In the genomic region with DNA sequence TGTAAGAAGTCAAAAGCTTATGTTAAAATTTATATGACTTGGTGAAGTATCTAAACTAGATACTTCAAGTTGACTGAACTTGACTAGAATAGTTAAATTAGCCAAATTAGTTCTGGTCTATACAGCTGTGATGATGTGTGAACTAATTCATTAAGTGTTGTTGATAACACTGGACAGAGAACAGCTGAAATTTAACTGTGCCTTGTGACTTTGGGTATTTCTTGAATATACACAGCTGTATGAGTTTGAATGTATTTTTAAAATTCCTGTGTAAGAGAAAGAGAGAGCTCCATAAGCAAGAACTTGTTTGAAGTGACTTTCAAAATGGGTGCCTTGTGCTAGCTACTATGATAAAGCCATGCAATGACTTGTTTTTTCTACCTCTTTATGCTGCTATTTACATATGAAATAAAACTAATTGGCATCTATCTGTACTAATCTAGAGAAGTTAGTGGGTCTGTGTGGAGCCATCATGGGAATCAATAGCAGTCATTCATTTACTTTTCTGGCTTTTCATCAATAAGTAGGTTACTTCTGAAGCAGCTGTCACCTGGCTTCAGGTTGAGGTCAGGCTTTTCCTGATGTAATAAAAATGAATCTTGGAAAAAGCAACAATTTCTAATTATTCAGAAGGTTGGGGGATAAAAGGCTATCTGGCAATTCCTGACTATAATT, we compare ENCODE assay signal across 23 mouse cellular contexts. TPM values are rescaled to one million over a fixed set of nuclear protein-coding genes. Genes with fewer than 3 reads are reported as not detected.
DNase-seq lines count a peak whose midpoint lies in the region; ATAC-seq and TF ChIP-seq lines count a peak whose summit lies in the region.
"Had no signal": no experiment of that assay in that cellular context is flagged by ENCODE, and none has a peak within 500 bp of the region (broad histone marks: within the 10 kb centered on the region; RNA-seq: fewer than 3 reads in every experiment).

No protein-coding gene starts in this region.

- no peaks in the 10 kb centered on the region for H3K9me3 ChIP-seq in intestine, embryonic 14.5 days (ENCODE audit: control insufficient read depth, low read length)
- no peaks in the 10 kb centered on the region for H3K9me3 ChIP-seq in intestine, embryonic 16.5 days (ENCODE audit: control insufficient read depth, low read length)
- no peaks in the 10 kb centered on the region for H3K9me3 ChIP-seq in liver, postnatal 0 days (ENCODE audit: low read length)
- H3K9me3 ChIP-seq in liver, embryonic 11.5 days (ENCODE audit: control insufficient read depth, low read length): no peaks in the 10 kb centered on the region
- H3K9me3 ChIP-seq: embryonic facial prominence, embryonic 10.5 days; forebrain, embryonic 13.5 days; heart, embryonic 13.5 days; hindbrain, embryonic 13.5 days had no signal

- no peak for ATAC-seq in intestine, embryonic 14.5 days (replicated peaks; ENCODE audit: low FRiP score, low TSS enrichment, low read depth)
- no peak for ATAC-seq in intestine, embryonic 16.5 days
- peak; percentile 56; the same call in 1 of the 2 replicates for ATAC-seq in liver, postnatal 0 days
- no peak for ATAC-seq in liver, embryonic 11.5 days (replicated peaks; ENCODE audit: low FRiP score)
- ATAC-seq: CD4-positive, CD25-positive, alpha-beta regulatory T cell, adult 4 months; forebrain, embryonic 13.5 days; forebrain, postnatal 0 days; Patski had no signal

- H3K4me1 ChIP-seq in intestine, embryonic 14.5 days (replicated peaks; ENCODE audit: control insufficient read depth, insufficient read depth, low read length): peaks cover 21% of the 10 kb centered on the region
- H3K4me1 ChIP-seq in intestine, embryonic 16.5 days (ENCODE audit: control insufficient read depth, insufficient read depth, low read length): peaks cover 5% of the 10 kb centered on the region; the same call in 1 of the 2 replicates
- peaks cover 4% of the 10 kb centered on the region for H3K4me1 ChIP-seq in liver, postnatal 0 days (ENCODE audit: insufficient read depth)
- H3K4me1 ChIP-seq in liver, embryonic 11.5 days (replicated peaks; ENCODE audit: control insufficient read depth, insufficient read depth, low read length): peaks cover 2% of the 10 kb centered on the region; the same call in 1 of the 2 replicates

- peaks cover 11% of the 10 kb centered on the region for H3K36me3 ChIP-seq in intestine, embryonic 14.5 days (ENCODE audit: control insufficient read depth, insufficient read depth, low read length)
- H3K36me3 ChIP-seq in intestine, embryonic 16.5 days (ENCODE audit: control insufficient read depth, insufficient read depth, low read length): no peaks in the 10 kb centered on the region
- H3K36me3 ChIP-seq in liver, postnatal 0 days (replicated peaks; ENCODE audit: insufficient read depth, low read length): no peaks in the 10 kb centered on the region
- H3K36me3 ChIP-seq in liver, embryonic 11.5 days (ENCODE audit: control insufficient read depth, insufficient read depth, low read length): no peaks in the 10 kb centered on the region

- no peak for DNase-seq in gastrocnemius, adult 2 months
- no peak for DNase-seq in gastrocnemius, postnatal 14 days
- DNase-seq in intestine, embryonic 14.5 days (ENCODE audit: low spot score): no peak
- DNase-seq in liver, postnatal 0 days: no peak
- DNase-seq in liver, embryonic 11.5 days (ENCODE audit: low spot score): no peak
- peak; percentile 8 for DNase-seq in ES-CJ7 (ENCODE audit: low read depth, low spot score)
- DNase-seq in left cerebral cortex, adult 8-10 months (ENCODE audit: low spot score in 2 of 2): no peak
- DNase-seq: adrenal gland, adult 2 months; adrenal gland, postnatal 25 days; B cell, adult 2 months; cerebellum, adult 18-20 months; cerebellum, postnatal 10 days; forebrain, postnatal 0 days; gastrocnemius, postnatal 36 days; heart, adult 11 months; heart, postnatal 36 days had no signal

- H3K27ac ChIP-seq in gastrocnemius, adult 2 months: no peak overlapping the region
- no peak overlapping the region for H3K27ac ChIP-seq in intestine, embryonic 14.5 days (ENCODE audit: low read depth)
- H3K27ac ChIP-seq in intestine, embryonic 16.5 days (ENCODE audit: low read length): no peak overlapping the region
- H3K27ac ChIP-seq in liver, postnatal 0 days (ENCODE audit: low read depth): no peak overlapping the region
- no peak overlapping the region for H3K27ac ChIP-seq in liver, embryonic 11.5 days (ENCODE audit: low read depth, low read length)
- H3K27ac ChIP-seq: embryonic facial prominence, embryonic 10.5 days; forebrain, embryonic 13.5 days; heart, embryonic 13.5 days; hindbrain, embryonic 13.5 days had no signal

- no peak for TF ChIP-seq CTCF in gastrocnemius, adult 2 months (IDR thresholded peaks at IDR 0.05)
- TF ChIP-seq CTCF in liver, postnatal 0 days (IDR thresholded peaks at IDR 0.05; ENCODE audit: low read depth): no peak

- H3K27me3 ChIP-seq in intestine, embryonic 14.5 days (replicated peaks; ENCODE audit: control insufficient read depth, insufficient read depth, low read length): no peaks in the 10 kb centered on the region
- no peaks in the 10 kb centered on the region for H3K27me3 ChIP-seq in intestine, embryonic 16.5 days (replicated peaks; ENCODE audit: control insufficient read depth, insufficient read depth, low read length)
- H3K27me3 ChIP-seq in liver, postnatal 0 days (ENCODE audit: insufficient read depth, low read length): no peaks in the 10 kb centered on the region
- no peaks in the 10 kb centered on the region for H3K27me3 ChIP-seq in liver, embryonic 11.5 days (replicated peaks; ENCODE audit: control insufficient read depth, insufficient read depth, low read length)
- H3K27me3 ChIP-seq: forebrain, embryonic 13.5 days; heart, embryonic 13.5 days; hindbrain, embryonic 13.5 days; Patski had no signal

- H3K9ac ChIP-seq in intestine, embryonic 14.5 days (ENCODE audit: low read length): no peak overlapping the region
- no peak overlapping the region for H3K9ac ChIP-seq in intestine, embryonic 16.5 days (ENCODE audit: low read depth, low read length)
- no peak overlapping the region for H3K9ac ChIP-seq in liver, postnatal 0 days (replicated peaks)
- H3K9ac ChIP-seq in liver, embryonic 11.5 days (ENCODE audit: low read depth, low read length): no peak overlapping the region
- H3K9ac ChIP-seq: forebrain, embryonic 13.5 days; forebrain, postnatal 0 days; heart, embryonic 13.5 days; hindbrain, embryonic 13.5 days had no signal

- no peak for TF ChIP-seq EP300 in liver, postnatal 0 days (IDR thresholded peaks at IDR 0.05; ENCODE audit: low read depth)

- intact Hi-C loops in gastrocnemius, adult 2 months (cut with DNase I): no loop called here
- intact Hi-C loops in gastrocnemius, postnatal 14 days (cut with DNase I; ENCODE audit: low total_unique reads): no loop called here

- H3K4me2 ChIP-seq in intestine, embryonic 14.5 days (ENCODE audit: low read length): peak overlapping the region; percentile 20; the same call in 1 of the 2 replicates
- no peak overlapping the region for H3K4me2 ChIP-seq in intestine, embryonic 16.5 days (ENCODE audit: low read depth, low read length)
- no peak overlapping the region for H3K4me2 ChIP-seq in liver, postnatal 0 days (ENCODE audit: low read depth, low read length)
- no peak overlapping the region for H3K4me2 ChIP-seq in liver, embryonic 11.5 days

- peak overlapping the region; percentile 14 for H3K4me3 ChIP-seq in gastrocnemius, adult 2 months
- H3K4me3 ChIP-seq in intestine, embryonic 14.5 days (ENCODE audit: low read depth, low read length): no peak overlapping the region
- H3K4me3 ChIP-seq in intestine, embryonic 16.5 days (ENCODE audit: low read length): no peak overlapping the region
- no peak overlapping the region for H3K4me3 ChIP-seq in liver, postnatal 0 days (ENCODE audit: low read depth, low read length)
- H3K4me3 ChIP-seq in liver, embryonic 11.5 days (ENCODE audit: low read depth, low read length): no peak overlapping the region
- H3K4me3 ChIP-seq: embryonic facial prominence, embryonic 10.5 days; forebrain, embryonic 13.5 days; heart, embryonic 13.5 days; hindbrain, embryonic 13.5 days had no signal

RNA-seq across cellular contexts. Expression of a gene that starts 7.0 kb away (rescaled TPM):
- 10 to 100 TPM; 10.1 to 24.8 TPM for total RNA-seq in gastrocnemius, adult 2 months (2021)
- 10 to 100 TPM in 1 of 2 experiments, 1 to 10 TPM in 1; 8.9 to 12.6 TPM for total RNA-seq in gastrocnemius, postnatal 14 days (2021)
- 46.1 and 49.5 TPM in 2 replicates for polyA plus RNA-seq in intestine, embryonic 14.5 days (2014; fragmentation: Nextera tagmentation; extraction: Ambion mirVana)
- polyA plus RNA-seq in intestine, embryonic 16.5 days (2015; fragmentation: Nextera tagmentation; extraction: Ambion mirVana): 39.5 and 41.9 TPM in 2 replicates
- 7.4 and 7.5 TPM in 2 replicates for polyA plus RNA-seq in liver, postnatal 0 days (2015; fragmentation: Nextera tagmentation; extraction: Ambion mirVana)
- polyA plus RNA-seq in liver, embryonic 11.5 days (2014; fragmentation: Nextera tagmentation; extraction: Ambion mirVana): 18.0 and 20.9 TPM in 2 replicates
- 10 to 100 TPM; 10.6 to 21.0 (median 14.0) TPM for total RNA-seq in left cerebral cortex, adult 8-10 months (2022)
